In the genomic region with DNA sequence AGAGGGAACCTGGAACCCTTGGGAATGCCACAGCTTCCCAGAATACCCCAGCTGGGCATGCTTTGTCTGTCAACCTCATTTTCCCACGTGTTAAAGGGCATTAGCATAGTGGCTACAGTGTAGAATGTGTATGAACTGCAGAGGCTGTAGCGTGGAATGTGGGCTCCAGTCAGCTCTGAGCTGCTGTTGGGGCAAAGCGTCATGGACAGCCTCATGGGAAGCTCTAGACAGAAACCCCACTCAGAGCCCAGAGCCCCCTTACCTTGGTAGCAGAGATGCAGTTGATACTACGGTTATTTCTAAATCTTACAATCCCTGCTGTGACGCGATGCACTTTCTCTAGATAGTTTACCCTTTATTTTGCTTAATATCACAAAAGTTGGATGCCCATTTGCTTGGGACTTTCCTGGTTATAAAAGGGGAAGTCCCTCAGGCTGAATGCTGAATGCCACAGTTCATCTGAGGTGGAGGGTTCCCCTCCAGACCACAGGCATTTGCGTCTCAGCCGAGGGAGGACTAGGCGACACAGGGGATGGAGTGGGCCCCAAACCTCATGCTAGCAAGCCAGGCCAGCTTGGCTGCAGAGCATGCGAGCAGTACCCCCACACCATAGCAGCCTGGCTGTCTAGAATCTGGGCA, we compare ENCODE assay signal across 11 mouse cellular contexts. TPM values are rescaled to one million over a fixed set of nuclear protein-coding genes. Genes with fewer than 3 reads are reported as not detected.
A peak's percentile ranks its signal among the peaks of the same experiment; 100 is the strongest.
DNase-seq lines count a peak whose midpoint lies in the region; ATAC-seq and TF ChIP-seq lines count a peak whose summit lies in the region.
"Had no signal": no experiment of that assay in that cellular context is flagged by ENCODE, and none has a peak within 500 bp of the region (broad histone marks: within the 10 kb centered on the region; RNA-seq: fewer than 3 reads in every experiment).

No protein-coding gene starts in this region.

- WGBS in kidney, embryonic 14.5 days = 74% methylated on average over 10 of the region's 10 CpGs
- WGBS in limb, embryonic 12.5 days = 75% methylated on average over 10 of the region's 10 CpGs

- no peak for TF ChIP-seq POLR2A in bone marrow macrophage, adult 2 months (IDR thresholded peaks at IDR 0.05; ENCODE audit: borderline replicate concordance, low read depth, low read length)

- H3K4me2 ChIP-seq in kidney, embryonic 14.5 days (replicated peaks; ENCODE audit: low read depth, low read length) = no peak overlapping the region
- H3K4me2 ChIP-seq in limb, embryonic 12.5 days = no peak overlapping the region
- H3K4me2 ChIP-seq: midbrain, embryonic 12.5 days had no signal

- peak overlapping the region; percentile 12; the same call in 1 of the 2 replicates for H3K27ac ChIP-seq in kidney, embryonic 14.5 days (ENCODE audit: low read depth, low read length)
- H3K27ac ChIP-seq in bone marrow macrophage, adult 2 months (ENCODE audit: insufficient read depth, low read depth, low read length) = peak overlapping the region; percentile 57
- H3K27ac ChIP-seq in limb, embryonic 12.5 days = peak overlapping the region; percentile 0; the same call in 1 of the 2 replicates
- H3K27ac ChIP-seq: midbrain, embryonic 12.5 days had no signal

- intact Hi-C loops in gastrocnemius, postnatal 14 days (cut with DNase I; ENCODE audit: low total_unique reads) = no loop called here

- no peak overlapping the region for H3K9ac ChIP-seq in kidney, embryonic 14.5 days (ENCODE audit: low read depth, low read length)
- no peak overlapping the region for H3K9ac ChIP-seq in limb, embryonic 12.5 days (replicated peaks)
- H3K9ac ChIP-seq: midbrain, embryonic 12.5 days had no signal

- ATAC-seq in kidney, embryonic 14.5 days (ENCODE audit: low FRiP score, low TSS enrichment) = no peak
- ATAC-seq in limb, embryonic 12.5 days (ENCODE audit: insufficient number of reproducible peaks, insufficient read depth, low FRiP score, low TSS enrichment, low read depth) = no peak

- no peak overlapping the region for H3K4me3 ChIP-seq in kidney, embryonic 14.5 days (ENCODE audit: low read length)
- no peak overlapping the region for H3K4me3 ChIP-seq in bone marrow macrophage, adult 2 months (ENCODE audit: insufficient read depth, low read length)
- no peak overlapping the region for H3K4me3 ChIP-seq in limb, embryonic 12.5 days (replicated peaks)
- H3K4me3 ChIP-seq: erythroblast, embryonic 14.5 days; midbrain, embryonic 12.5 days had no signal

- no peak for DNase-seq in kidney, adult 18-20 months
- DNase-seq in B cell, adult 2 months = peak; percentile 32 to 37
- DNase-seq in gastrocnemius, postnatal 14 days = no peak
- DNase-seq in testis, postnatal 14 days (ENCODE audit: low spot score) = no peak
- no peak for DNase-seq in layer of hippocampus, adult 8-10 months (ENCODE audit: low spot score in 2 of 2)

- no peak for TF ChIP-seq CTCF in bone marrow macrophage, adult 2 months (IDR thresholded peaks at IDR 0.05; ENCODE audit: low read depth, low read length)

- no peaks in the 10 kb centered on the region for H3K36me3 ChIP-seq in kidney, embryonic 14.5 days (ENCODE audit: control insufficient read depth, insufficient read depth, low read length)
- no peaks in the 10 kb centered on the region for H3K36me3 ChIP-seq in limb, embryonic 12.5 days
- H3K36me3 ChIP-seq: midbrain, embryonic 12.5 days had no signal

- peaks cover 3% of the 10 kb centered on the region; the same call in 1 of the 2 replicates for H3K27me3 ChIP-seq in kidney, embryonic 14.5 days (ENCODE audit: control insufficient read depth, insufficient read depth, low read length)
- H3K27me3 ChIP-seq in limb, embryonic 12.5 days = peaks cover 16% of the 10 kb centered on the region

- H3K9me3 ChIP-seq in kidney, embryonic 14.5 days (ENCODE audit: control insufficient read depth, low read length) = no peaks in the 10 kb centered on the region
- H3K9me3 ChIP-seq in limb, embryonic 12.5 days = no peaks in the 10 kb centered on the region
- H3K9me3 ChIP-seq: midbrain, embryonic 12.5 days had no signal

- H3K4me1 ChIP-seq in kidney, embryonic 14.5 days (ENCODE audit: control insufficient read depth, insufficient read depth, low read length) = peaks cover 15% of the 10 kb centered on the region
- H3K4me1 ChIP-seq in bone marrow macrophage, adult 2 months (ENCODE audit: control insufficient read depth, insufficient read depth, low read length) = peaks cover 36% of the 10 kb centered on the region
- H3K4me1 ChIP-seq in limb, embryonic 12.5 days (replicated peaks) = peaks cover 25% of the 10 kb centered on the region

RNA-seq across cellular contexts. Expression of a gene that starts 7.2 kb away (rescaled TPM):
- polyA plus RNA-seq in kidney, embryonic 14.5 days (2014; fragmentation: Nextera tagmentation; extraction: Ambion mirVana) = 4.2 and 7.4 TPM in 2 replicates
- 0.56 and 0.76 TPM in 2 replicates for polyA plus RNA-seq in bone marrow macrophage, adult 2 months (2012; ENCODE audit: insufficient read depth, insufficient read length, missing spikeins)
- polyA plus RNA-seq in limb, embryonic 12.5 days (2016; fragmentation: Nextera tagmentation; extraction: Ambion mirVana) = 5.3 and 7.5 TPM in 2 replicates
- under 1 TPM; 0.82 to 0.96 TPM for total RNA-seq in gastrocnemius, postnatal 14 days (2021)
- total RNA-seq in layer of hippocampus, adult 8-10 months (2022) = 100 to 1,000 TPM; 333 to 386 (median 359) TPM

RNA-seq across cellular contexts. Expression of a gene that starts 31.2 kb away (rescaled TPM):
- polyA plus RNA-seq in kidney, embryonic 14.5 days (2014; fragmentation: Nextera tagmentation; extraction: Ambion mirVana) = not detected in 2 replicates
- not detected in 2 replicates for polyA plus RNA-seq in bone marrow macrophage, adult 2 months (2012; ENCODE audit: insufficient read depth, insufficient read length, missing spikeins)
- not detected in 2 replicates for polyA plus RNA-seq in limb, embryonic 12.5 days (2016; fragmentation: Nextera tagmentation; extraction: Ambion mirVana)
- total RNA-seq in gastrocnemius, postnatal 14 days (2021) = not detected
- 10 to 100 TPM in 1 of 4 experiments, 1 to 10 TPM in 3; 3.7 to 10.8 (median 6.9) TPM for total RNA-seq in layer of hippocampus, adult 8-10 months (2022)
- polyA plus RNA-seq: erythroblast, embryonic 14.5 days; midbrain, embryonic 12.5 days had no signal

RNA-seq across cellular contexts. Expression of a gene that starts 33.6 kb away (rescaled TPM):
- polyA plus RNA-seq in kidney, embryonic 14.5 days (2014; fragmentation: Nextera tagmentation; extraction: Ambion mirVana) = not detected in 2 replicates
- 0.36 and 0.50 TPM in 2 replicates for polyA plus RNA-seq in bone marrow macrophage, adult 2 months (2012; ENCODE audit: insufficient read depth, insufficient read length, missing spikeins)
- polyA plus RNA-seq in limb, embryonic 12.5 days (2016; fragmentation: Nextera tagmentation; extraction: Ambion mirVana) = not detected in 2 replicates
- not detected for total RNA-seq in gastrocnemius, postnatal 14 days (2021)
- total RNA-seq in layer of hippocampus, adult 8-10 months (2022) = under 1 TPM in 2 of 4 experiments, not detected in 2; 0.33 to 0.40 TPM
- polyA plus RNA-seq: heart, embryonic 14.5 days; midbrain, embryonic 12.5 days had no signal

RNA-seq across cellular contexts. Expression of a gene that starts 59.1 kb away (rescaled TPM):
- 59.8 and 71.9 TPM in 2 replicates for polyA plus RNA-seq in kidney, embryonic 14.5 days (2014; fragmentation: Nextera tagmentation; extraction: Ambion mirVana)
- polyA plus RNA-seq in bone marrow macrophage, adult 2 months (2012; ENCODE audit: insufficient read depth, insufficient read length, missing spikeins) = 33.1 and 34.1 TPM in 2 replicates
- 61.8 and 64.4 TPM in 2 replicates for polyA plus RNA-seq in limb, embryonic 12.5 days (2016; fragmentation: Nextera tagmentation; extraction: Ambion mirVana)
- 100 to 1,000 TPM; 341 to 397 TPM for total RNA-seq in gastrocnemius, postnatal 14 days (2021)
- 10 to 100 TPM; 83.6 to 98.9 (median 87.1) TPM for total RNA-seq in layer of hippocampus, adult 8-10 months (2022)

RNA-seq across cellular contexts. Expression of a gene that starts 59.1 kb away (rescaled TPM):
- polyA plus RNA-seq in kidney, embryonic 14.5 days (2014; fragmentation: Nextera tagmentation; extraction: Ambion mirVana) = 101 and 102 TPM in 2 replicates
- polyA plus RNA-seq in bone marrow macrophage, adult 2 months (2012; ENCODE audit: insufficient read depth, insufficient read length, missing spikeins) = 12.9 and 19.7 TPM in 2 replicates
- 145 and 156 TPM in 2 replicates for polyA plus RNA-seq in limb, embryonic 12.5 days (2016; fragmentation: Nextera tagmentation; extraction: Ambion mirVana)
- total RNA-seq in gastrocnemius, postnatal 14 days (2021) = 10 to 100 TPM; 32.0 to 33.5 TPM
- 10 to 100 TPM; 62.0 to 88.0 (median 71.0) TPM for total RNA-seq in layer of hippocampus, adult 8-10 months (2022)

Comparison
In these comparisons a context has a peak if more than half of its experiments do, and no peak if none do; other contexts are left out.
1. H3K27ac ChIP-seq: peak in every context shown above with its lines; median percentile 57 in bone marrow macrophage, adult 2 months; 12 in kidney, embryonic 14.5 days; 0 in limb, embryonic 12.5 days.
2. DNase-seq: peak in B cell, adult 2 months (2 of 2); none in kidney, adult 18-20 months (single experiment), gastrocnemius, postnatal 14 days (single experiment), testis, postnatal 14 days (single experiment) and layer of hippocampus, adult 8-10 months (0 of 2).